Mouse (Mus musculus) hematopoietic stem cell, adult 5-6 weeks (primary cell): Measurements from ENCODE around the gene Mob1a. TPM values are rescaled to one million over a fixed set of nuclear protein-coding genes. Genes with fewer than 3 reads are reported as not detected.

Experiments used
- ATAC-seq, 2 experiments: fragments of 125-278 bp in 1 of 2; replicated peaks in 1 of 2; 2 replicates each; pipeline ENCODE4 v1.8.0; 2016 to 2017; ENCODE audit warnings: inconsistent platforms in 2 of 2, mild to moderate bottlenecking in 2 of 2, moderate number of reproducible peaks in 2 of 2, low read depth in 1 of 2, moderate TSS enrichment in 1 of 2; ENCODE audit not compliant: low FRiP score in 2 of 2, poor library complexity in 2 of 2, severe bottlenecking in 2 of 2, insufficient read depth in 1 of 2, low TSS enrichment in 1 of 2
- total RNA-seq: library from RNA; stranded (forward); fragments of 172-1452, 232-1000 nt; gene quantifications from 2 replicates; pipeline ENCODE4 v1.2.3, GENCODE M21; 2017

Mob1a gene
- total RNA-seq, 1 experiment from 2014 or later, result 163 TPM

GRCm38 (mm10) chr6:83361523-83362248 is 35.9 kb downstream of the Mob1a start:
- no peak for ATAC-seq

GRCm38 (mm10) chr6:83363075-83363474 is 37.3 kb downstream of the Mob1a start:
- no peak for ATAC-seq

- ATAC-seq, result no peak
Observed at GRCm38 (mm10) chr6:83370316-83370965, 44.6 kb downstream of the Mob1a start.

GRCm38 (mm10) chr6:83371350-83371749 is 45.5 kb downstream of the Mob1a start:
- no peak for ATAC-seq

DNA sequence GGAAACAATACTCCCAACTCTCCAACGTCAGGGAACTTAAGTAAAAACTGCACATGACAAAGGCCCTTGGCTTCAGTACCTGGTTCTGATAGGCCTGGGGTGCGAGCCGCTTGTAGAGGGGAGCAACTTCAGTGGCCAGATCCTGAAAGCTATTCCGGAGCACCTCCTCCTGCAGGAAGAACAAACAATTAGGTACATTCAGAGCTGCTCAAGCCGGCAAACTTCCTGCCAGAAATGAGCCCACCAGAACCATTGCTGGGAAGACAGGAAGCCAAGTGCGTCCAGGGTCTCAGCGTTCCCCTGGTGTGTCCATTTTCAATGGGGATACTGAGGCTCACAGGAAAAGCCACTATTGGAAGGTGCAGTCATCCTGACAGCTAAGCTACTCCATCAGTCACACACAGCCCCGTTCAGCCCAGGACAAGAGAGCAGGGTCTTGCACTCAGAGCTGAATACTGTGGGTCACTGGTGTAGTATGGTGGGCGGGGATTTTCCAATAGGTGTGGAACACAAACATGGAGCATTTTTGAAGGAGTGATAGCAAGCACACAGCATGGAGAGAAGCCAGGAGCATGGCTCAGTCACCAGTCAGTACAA is 48.0 kb downstream of the Mob1a start:
- no peak for ATAC-seq

DNA sequence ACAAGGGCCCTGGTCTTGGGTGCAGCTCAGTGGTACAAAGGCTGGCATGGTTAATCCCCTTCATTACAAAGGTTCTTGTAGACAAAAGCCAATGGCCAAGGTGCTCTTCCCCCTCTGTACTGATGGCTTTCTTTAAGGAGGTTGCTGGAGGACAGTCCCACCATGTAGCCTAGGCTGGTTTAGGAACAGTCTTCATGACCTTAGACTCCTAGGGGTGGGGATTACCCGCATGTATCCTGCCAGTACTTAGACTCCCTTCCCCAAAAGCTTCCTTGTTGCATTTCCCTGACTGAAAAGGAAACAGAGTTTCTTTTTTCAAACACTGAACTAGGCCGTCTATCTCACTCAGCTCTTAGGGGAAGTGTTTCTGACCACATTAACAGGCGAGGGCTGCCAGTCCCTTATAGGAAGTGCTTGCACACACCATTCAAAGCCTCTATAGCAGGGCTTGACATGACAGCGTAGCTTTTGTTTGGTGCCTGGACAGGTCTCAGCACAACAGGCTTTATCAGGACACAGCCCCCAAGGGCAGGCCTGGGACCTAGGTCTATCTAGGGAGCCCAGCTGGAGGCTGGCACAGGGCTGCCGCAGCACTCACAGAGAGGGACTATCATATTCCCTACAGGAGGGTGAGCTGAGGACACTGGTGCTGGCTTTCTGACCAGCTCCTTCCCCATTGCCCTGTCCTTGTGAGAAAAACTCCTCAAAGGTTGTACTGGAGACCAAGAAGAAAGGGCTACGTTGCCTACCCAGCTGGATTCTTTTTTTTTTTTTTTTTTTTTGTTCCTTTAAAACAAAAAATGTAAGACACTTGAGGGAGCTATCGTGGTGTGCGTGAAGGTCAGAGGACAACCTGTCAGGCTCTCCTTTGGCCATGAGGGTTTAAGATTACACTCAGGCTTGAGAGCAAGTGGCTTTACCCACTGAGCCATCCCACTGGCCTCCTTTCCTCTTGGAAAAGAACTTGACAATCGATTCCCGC is 56.0 kb downstream of the Mob1a start:
- peak; percentile 93 to 99 for ATAC-seq

DNA sequence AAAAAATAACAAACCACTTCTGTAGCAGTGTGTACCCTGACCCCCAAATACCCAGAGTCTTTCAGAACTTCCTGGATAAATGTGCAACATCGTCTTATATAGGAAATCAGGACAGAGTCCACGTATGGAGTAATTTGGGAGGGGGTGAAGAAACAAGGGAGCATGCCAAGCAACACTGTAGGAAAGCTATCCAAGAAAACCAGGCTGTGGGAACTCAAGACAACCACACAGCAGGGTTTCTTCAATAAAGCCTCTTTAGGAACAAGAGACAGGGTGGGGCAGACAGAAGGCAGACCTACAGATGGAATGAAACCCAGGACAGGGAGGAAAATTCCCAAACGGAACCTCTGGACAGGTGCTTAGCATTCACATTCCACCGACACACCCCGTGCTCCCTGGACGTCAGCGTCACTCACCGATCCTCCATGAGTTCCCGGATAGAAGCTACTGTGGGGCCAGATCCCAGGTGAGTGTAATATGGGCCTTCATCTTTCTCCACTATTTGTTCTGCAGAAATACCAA is 59.8 kb downstream of the Mob1a start:
- ATAC-seq, result no peak

DNA sequence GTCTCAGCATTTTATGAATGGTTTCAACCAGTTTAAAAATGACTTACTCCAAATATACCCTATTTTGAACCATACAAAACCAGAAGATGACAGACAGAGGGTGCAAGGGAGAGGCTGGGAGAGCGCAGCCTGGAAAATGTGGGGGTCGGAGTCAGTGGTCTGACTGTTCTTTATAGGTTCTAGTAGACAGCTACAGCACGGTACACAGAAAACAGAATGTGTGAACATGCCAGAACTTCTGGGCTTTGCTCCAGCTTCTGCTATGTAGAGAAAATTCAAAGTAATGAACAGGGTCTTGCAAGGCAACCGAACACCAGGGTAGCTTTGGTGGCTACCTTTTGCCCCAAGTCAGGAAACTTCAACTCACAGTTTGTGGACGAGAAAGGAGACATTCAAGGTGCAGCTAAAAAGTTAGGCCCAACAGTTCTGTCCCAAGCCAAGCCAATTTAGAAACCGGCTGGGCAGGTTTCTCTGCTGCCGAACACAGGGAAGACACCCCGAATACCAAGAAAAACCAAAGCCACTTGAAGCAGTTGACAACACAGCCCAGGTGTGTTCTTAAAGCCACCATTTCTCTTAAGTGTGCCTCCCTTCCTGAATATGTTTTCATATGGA is 66.5 kb downstream of the Mob1a start:
- ATAC-seq, result no peak

Other genes starting within 250 kb of the Mob1a start
- 24.2 and 24.6 TPM in 2 replicates for gene Pcgf1, start 248.1 kb upstream of the Mob1a start, total RNA-seq
- 1.5 TPM in 1 of 2 replicates, not detected in the other for gene Lbx2, start 239.6 kb upstream of the Mob1a start, total RNA-seq
- gene Ccdc142, start 224.4 kb upstream of the Mob1a start, total RNA-seq, result 0.45 and 2.3 TPM in 2 replicates
- gene Gm42688, start 224.4 kb upstream of the Mob1a start, total RNA-seq, result 2.4 and 4.1 TPM in 2 replicates
- gene Mrpl53, start 217.0 kb upstream of the Mob1a start, total RNA-seq, result 8.4 and 19.3 TPM in 2 replicates
- gene Mogs, start 210.5 kb upstream of the Mob1a start, total RNA-seq, result 57.8 and 60.4 TPM in 2 replicates
- 148 and 226 TPM in 2 replicates for gene Wbp1, start 204.5 kb upstream of the Mob1a start, total RNA-seq
- gene Ino80b, start 200.6 kb upstream of the Mob1a start, total RNA-seq, result 31.1 and 42.3 TPM in 2 replicates
- 7.1 and 12.4 TPM in 2 replicates for gene Rtkn, start 190.6 kb upstream of the Mob1a start, total RNA-seq
- gene Wdr54, start 169.6 kb upstream of the Mob1a start, total RNA-seq, result 0.20 and 0.31 TPM in 2 replicates
- 0.35 TPM in 1 of 2 replicates, not detected in the other for gene 1700003E16Rik, start 169.6 kb upstream of the Mob1a start, total RNA-seq
- 50.5 and 70.9 TPM in 2 replicates for gene Dctn1, start 160.1 kb upstream of the Mob1a start, total RNA-seq
- gene Slc4a5, start 106.2 kb upstream of the Mob1a start, total RNA-seq, result not detected in 2 replicates
- 11.4 and 11.9 TPM in 2 replicates for gene Mthfd2, start 108 bp upstream of the Mob1a start, total RNA-seq
- gene Bola3, start 23.1 kb downstream of the Mob1a start, total RNA-seq, result 53.2 and 53.4 TPM in 2 replicates
- gene Tet3, start 133.1 kb downstream of the Mob1a start, total RNA-seq, result 13.4 and 20.4 TPM in 2 replicates
- gene Dguok, start 181.0 kb downstream of the Mob1a start, total RNA-seq, result 52.6 and 55.5 TPM in 2 replicates
- not detected in 2 replicates for gene Actg2, start 210.2 kb downstream of the Mob1a start, total RNA-seq
- gene Stambp, start 246.7 kb downstream of the Mob1a start, total RNA-seq, result 6.0 and 10.6 TPM in 2 replicates